Mouse (Mus musculus): ENCODE results near the gene Gnb4. TPM values are rescaled to one million over a fixed set of nuclear protein-coding genes. Genes with fewer than 3 reads are reported as not detected.

The Gnb4 gene
- polyA plus RNA-seq, 1 experiment, result 3.3 TPM

GRCm38 (mm10) chr3:32610560-32610959 lies 5.8 kb downstream of the Gnb4 start:
- Histone ChIP-seq H3K27ac (ENCODE audit: control insufficient read depth, insufficient read depth, low read depth, low read length, poor library complexity) (no peak overlapping the region), H3K4me3 (replicated peaks; ENCODE audit: control insufficient read depth, low read depth, low read length) (no peak overlapping the region), H3K4me1 (ENCODE audit: control insufficient read depth, insufficient read depth, low read length) (no peaks in the 10 kb centered on the region)
- no peak for TF ChIP-seq POLR2A (IDR thresholded peaks at IDR 0.05; ENCODE audit: borderline replicate concordance, control insufficient read depth, low read depth, low read length)
- no peak for TF ChIP-seq CTCF (IDR thresholded peaks at IDR 0.05; ENCODE audit: control insufficient read depth, insufficient read depth, low read length)
- WGBS, result 30% methylated on average over 7 of the region's 7 CpGs

GRCm38 (mm10) chr3:32609233-32609632 lies 7.2 kb downstream of the Gnb4 start:
- WGBS, result 93% methylated on average over 4 of the region's 4 CpGs
- no peaks in the 10 kb centered on the region for H3K4me1 ChIP-seq (ENCODE audit: control insufficient read depth, insufficient read depth, low read length)
- no peak overlapping the region for H3K4me3 ChIP-seq (replicated peaks; ENCODE audit: control insufficient read depth, low read depth, low read length)
- no peak overlapping the region for H3K27ac ChIP-seq (ENCODE audit: control insufficient read depth, insufficient read depth, low read depth, low read length, poor library complexity)
- no peak for TF ChIP-seq POLR2A (IDR thresholded peaks at IDR 0.05; ENCODE audit: borderline replicate concordance, control insufficient read depth, low read depth, low read length)

GRCm38 (mm10) chr3:32601055-32601454 lies 15.3 kb downstream of the Gnb4 start:
- 62% methylated on average over 10 of the region's 10 CpGs for WGBS
- Histone ChIP-seq H3K4me3 (replicated peaks; ENCODE audit: control insufficient read depth, low read depth, low read length) (no peak overlapping the region), H3K4me1 (ENCODE audit: control insufficient read depth, insufficient read depth, low read length) (no peaks in the 10 kb centered on the region), H3K27ac (ENCODE audit: control insufficient read depth, insufficient read depth, low read depth, low read length, poor library complexity) (no peak overlapping the region)
- TF ChIP-seq CTCF (IDR thresholded peaks at IDR 0.05; ENCODE audit: control insufficient read depth, insufficient read depth, low read length) (no peak), POLR2A (IDR thresholded peaks at IDR 0.05; ENCODE audit: borderline replicate concordance, control insufficient read depth, low read depth, low read length) (no peak)

- 55% methylated on average over 3 of the region's 3 CpGs for WGBS
- Histone ChIP-seq H3K4me3 (replicated peaks; ENCODE audit: control insufficient read depth, low read depth, low read length) (no peak overlapping the region), H3K4me1 (ENCODE audit: control insufficient read depth, insufficient read depth, low read length) (no peaks in the 10 kb centered on the region), H3K27ac (ENCODE audit: control insufficient read depth, insufficient read depth, low read depth, low read length, poor library complexity) (no peak overlapping the region)
- TF ChIP-seq CTCF (IDR thresholded peaks at IDR 0.05; ENCODE audit: control insufficient read depth, insufficient read depth, low read length) (no peak), POLR2A (IDR thresholded peaks at IDR 0.05; ENCODE audit: borderline replicate concordance, control insufficient read depth, low read depth, low read length) (no peak)
Observed at GRCm38 (mm10) chr3:32599328-32599727, 17.1 kb downstream of the Gnb4 start.

- Histone ChIP-seq H3K4me1 (ENCODE audit: control insufficient read depth, insufficient read depth, low read length) (no peaks in the 10 kb centered on the region), H3K27ac (ENCODE audit: control insufficient read depth, insufficient read depth, low read depth, low read length, poor library complexity) (no peak overlapping the region), H3K4me3 (replicated peaks; ENCODE audit: control insufficient read depth, low read depth, low read length) (no peak overlapping the region)
- 73% methylated on average over 4 of the region's 4 CpGs for WGBS
- TF ChIP-seq POLR2A (IDR thresholded peaks at IDR 0.05; ENCODE audit: borderline replicate concordance, control insufficient read depth, low read depth, low read length), result no peak
- TF ChIP-seq CTCF (IDR thresholded peaks at IDR 0.05; ENCODE audit: control insufficient read depth, insufficient read depth, low read length), result no peak
Observed at GRCm38 (mm10) chr3:32595080-32595479, 21.3 kb downstream of the Gnb4 start.

- TF ChIP-seq POLR2A (IDR thresholded peaks at IDR 0.05; ENCODE audit: borderline replicate concordance, control insufficient read depth, low read depth, low read length), result no peak
- TF ChIP-seq CTCF (IDR thresholded peaks at IDR 0.05; ENCODE audit: control insufficient read depth, insufficient read depth, low read length), result no peak
- 92% methylated on average over 3 of the region's 3 CpGs for WGBS
- Histone ChIP-seq H3K4me1 (ENCODE audit: control insufficient read depth, insufficient read depth, low read length) (no peaks in the 10 kb centered on the region; the same call in 1 of the 2 replicates), H3K27ac (ENCODE audit: control insufficient read depth, insufficient read depth, low read depth, low read length, poor library complexity) (no peak overlapping the region), H3K4me3 (replicated peaks; ENCODE audit: control insufficient read depth, low read depth, low read length) (no peak overlapping the region)
Observed at GRCm38 (mm10) chr3:32586274-32586673, 30.1 kb downstream of the Gnb4 start.

GRCm38 (mm10) chr3:32583489-32583888 lies 32.9 kb downstream of the Gnb4 start:
- Histone ChIP-seq H3K4me3 (replicated peaks; ENCODE audit: control insufficient read depth, low read depth, low read length) (no peak overlapping the region), H3K27ac (ENCODE audit: control insufficient read depth, insufficient read depth, low read depth, low read length, poor library complexity) (no peak overlapping the region), H3K4me1 (ENCODE audit: control insufficient read depth, insufficient read depth, low read length) (no peaks in the 10 kb centered on the region; the same call in 1 of the 2 replicates)
- 88% methylated on average over 4 of the region's 4 CpGs for WGBS
- TF ChIP-seq CTCF (IDR thresholded peaks at IDR 0.05; ENCODE audit: control insufficient read depth, insufficient read depth, low read length) (no peak), POLR2A (IDR thresholded peaks at IDR 0.05; ENCODE audit: borderline replicate concordance, control insufficient read depth, low read depth, low read length) (no peak)

GRCm38 (mm10) chr3:32581911-32582310 lies 34.5 kb downstream of the Gnb4 start:
- Histone ChIP-seq H3K4me1 (ENCODE audit: control insufficient read depth, insufficient read depth, low read length) (no peaks in the 10 kb centered on the region; the same call in 1 of the 2 replicates), H3K27ac (ENCODE audit: control insufficient read depth, insufficient read depth, low read depth, low read length, poor library complexity) (no peak overlapping the region), H3K4me3 (replicated peaks; ENCODE audit: control insufficient read depth, low read depth, low read length) (no peak overlapping the region)
- WGBS, result 38% methylated on average over 3 of the region's 3 CpGs
- no peak for TF ChIP-seq CTCF (IDR thresholded peaks at IDR 0.05; ENCODE audit: control insufficient read depth, insufficient read depth, low read length)
- no peak for TF ChIP-seq POLR2A (IDR thresholded peaks at IDR 0.05; ENCODE audit: borderline replicate concordance, control insufficient read depth, low read depth, low read length)

GRCm38 (mm10) chr3:32580738-32581137 lies 35.6 kb downstream of the Gnb4 start:
- Histone ChIP-seq H3K4me3 (replicated peaks; ENCODE audit: control insufficient read depth, low read depth, low read length) (no peak overlapping the region), H3K27ac (ENCODE audit: control insufficient read depth, insufficient read depth, low read depth, low read length, poor library complexity) (no peak overlapping the region), H3K4me1 (ENCODE audit: control insufficient read depth, insufficient read depth, low read length) (no peaks in the 10 kb centered on the region; the same call in 1 of the 2 replicates)
- 75% methylated on average over 3 of the region's 3 CpGs for WGBS
- no peak for TF ChIP-seq POLR2A (IDR thresholded peaks at IDR 0.05; ENCODE audit: borderline replicate concordance, control insufficient read depth, low read depth, low read length)
- no peak for TF ChIP-seq CTCF (IDR thresholded peaks at IDR 0.05; ENCODE audit: control insufficient read depth, insufficient read depth, low read length)

All from bone marrow, adult 2 months (tissue).